Comparison of ENCODE assay signal across 8 mouse cellular contexts in genomic region chr8:119466105-119466504, GRCm38 (mm10). TPM values are rescaled to one million over a fixed set of nuclear protein-coding genes. Genes with fewer than 3 reads are reported as not detected.
DNase-seq lines count a peak whose midpoint lies in the region; ATAC-seq and TF ChIP-seq lines count a peak whose summit lies in the region.

No protein-coding gene starts in this region.

- intact Hi-C loops in heart, postnatal 14 days (cut with DNase I), result no loop called here
- intact Hi-C loops in left cerebral cortex, adult 2 months (cut with DNase I), result no loop called here

- no peak for DNase-seq in heart, postnatal 14 days
- peak; percentile 45 for DNase-seq in MN1 (ENCODE audit: low spot score)
- peak; percentile 27 for DNase-seq in forelimb bud, embryonic 11.5 days (ENCODE audit: low read depth, low spot score)
- peak; percentile 41 to 68 for DNase-seq in left cerebral cortex, adult 2 months (ENCODE audit: extremely low spot score in 1 of 2, low spot score in 2 of 2)
- no peak for DNase-seq in gastrocnemius, postnatal 4 days (ENCODE audit: low spot score in 2 of 2)

- peaks cover 85% of the 10 kb centered on the region for H3K27me3 ChIP-seq in heart, embryonic 12.5 days (replicated peaks)
- no peaks in the 10 kb centered on the region for H3K27me3 ChIP-seq in neural tube, embryonic 14.5 days (ENCODE audit: control insufficient read depth, insufficient read depth, low read length)

- H3K36me3 ChIP-seq in heart, embryonic 12.5 days, result no peaks in the 10 kb centered on the region
- no peaks in the 10 kb centered on the region for H3K36me3 ChIP-seq in neural tube, embryonic 14.5 days (ENCODE audit: control insufficient read depth, insufficient read depth, low read length)

- peak; percentile 56 for ATAC-seq in heart, embryonic 12.5 days (ENCODE audit: insufficient number of reproducible peaks, low FRiP score)
- ATAC-seq in neural tube, embryonic 14.5 days (ENCODE audit: low read depth), result no peak
- no peak for ATAC-seq in erythroid progenitor cell, adult 5-6 weeks (replicated peaks; ENCODE audit: low FRiP score, poor library complexity, severe bottlenecking)

- H3K9ac ChIP-seq in heart, embryonic 12.5 days, result peak overlapping the region; percentile 33; the same call in 1 of the 2 replicates
- H3K9ac ChIP-seq in neural tube, embryonic 14.5 days (replicated peaks; ENCODE audit: low read depth, low read length), result no peak overlapping the region

- peaks cover 35% of the 10 kb centered on the region for H3K4me1 ChIP-seq in heart, embryonic 12.5 days (replicated peaks)
- H3K4me1 ChIP-seq in neural tube, embryonic 14.5 days (ENCODE audit: control insufficient read depth, insufficient read depth, low read length), result peaks cover 17% of the 10 kb centered on the region; the same call in 1 of the 2 replicates

- H3K9me3 ChIP-seq in heart, embryonic 12.5 days (replicated peaks), result peaks cover 5% of the 10 kb centered on the region; the same call in 1 of the 2 replicates
- H3K9me3 ChIP-seq in neural tube, embryonic 14.5 days (ENCODE audit: control insufficient read depth, low read length), result no peaks in the 10 kb centered on the region

- peak overlapping the region; percentile 28 for H3K4me3 ChIP-seq in heart, embryonic 12.5 days
- H3K4me3 ChIP-seq in left cerebral cortex, adult 2 months, result no peak overlapping the region
- H3K4me3 ChIP-seq in neural tube, embryonic 14.5 days (ENCODE audit: low read depth, low read length), result no peak overlapping the region

- peak overlapping the region; percentile 63 for H3K4me2 ChIP-seq in heart, embryonic 12.5 days
- peak overlapping the region; percentile 23; the same call in 1 of the 2 replicates for H3K4me2 ChIP-seq in neural tube, embryonic 14.5 days (ENCODE audit: low read depth, low read length)

- no peak overlapping the region for H3K27ac ChIP-seq in heart, embryonic 12.5 days (ENCODE audit: poor library complexity, severe bottlenecking)
- H3K27ac ChIP-seq in left cerebral cortex, adult 2 months, result no peak overlapping the region
- no peak overlapping the region for H3K27ac ChIP-seq in neural tube, embryonic 14.5 days (ENCODE audit: low read depth, low read length)

- TF ChIP-seq CTCF in left cerebral cortex, adult 2 months (IDR thresholded peaks at IDR 0.05), result no peak

- 2% methylated on average over 18 of the region's 18 CpGs for WGBS in heart, embryonic 12.5 days
- WGBS in neural tube, embryonic 14.5 days, result 1% methylated on average over 18 of the region's 18 CpGs

RNA-seq across cellular contexts. Expression of gene Necab2, which starts 19.6 kb away (rescaled TPM):
- 0.71 and 0.75 TPM in 2 replicates for polyA plus RNA-seq in heart, embryonic 12.5 days (2016; fragmentation: Nextera tagmentation; extraction: Ambion mirVana)
- not detected for total RNA-seq in heart, postnatal 14 days (2021)
- total RNA-seq in left cerebral cortex, adult 2 months (2021), result 10 to 100 TPM; 63.3 to 80.9 TPM
- polyA plus RNA-seq in neural tube, embryonic 14.5 days (2014; fragmentation: Nextera tagmentation; extraction: Ambion mirVana), result 36.5 and 39.6 TPM in 2 replicates
- total RNA-seq in erythroid progenitor cell, adult 5-6 weeks (2015; ENCODE audit: low replicate concordance), result not detected in 2 replicates
- total RNA-seq in erythroid progenitor cell, adult 5-6 weeks (2017; ENCODE audit: low replicate concordance), result not detected in 2 replicates
- total RNA-seq in gastrocnemius, postnatal 4 days (2021), result under 1 TPM; 0.59 to 0.78 TPM

RNA-seq across cellular contexts. Expression of gene Osgin1, which starts 32.2 kb away (rescaled TPM):
- 0.27 and 0.54 TPM in 2 replicates for polyA plus RNA-seq in heart, embryonic 12.5 days (2016; fragmentation: Nextera tagmentation; extraction: Ambion mirVana)
- total RNA-seq in heart, postnatal 14 days (2021), result 1 to 10 TPM; 1.3 to 2.5 TPM
- total RNA-seq in left cerebral cortex, adult 2 months (2021), result under 1 TPM in 1 of 2 experiments, not detected in 1; 0.40 TPM
- polyA plus RNA-seq in neural tube, embryonic 14.5 days (2014; fragmentation: Nextera tagmentation; extraction: Ambion mirVana), result 0.31 and 0.35 TPM in 2 replicates
- total RNA-seq in erythroid progenitor cell, adult 5-6 weeks (2015; ENCODE audit: low replicate concordance), result not detected in 2 replicates
- not detected in 2 replicates for total RNA-seq in erythroid progenitor cell, adult 5-6 weeks (2017; ENCODE audit: low replicate concordance)
- 1 to 10 TPM; 2.2 to 3.8 TPM for total RNA-seq in gastrocnemius, postnatal 4 days (2021)

RNA-seq across cellular contexts. Expression of gene Slc38a8, which starts 35.4 kb away (rescaled TPM):
- polyA plus RNA-seq in heart, embryonic 12.5 days (2016; fragmentation: Nextera tagmentation; extraction: Ambion mirVana), result not detected in 2 replicates
- total RNA-seq in heart, postnatal 14 days (2021), result not detected
- total RNA-seq in left cerebral cortex, adult 2 months (2021), result under 1 TPM; 0.30 to 0.48 TPM
- not detected in 2 replicates for polyA plus RNA-seq in neural tube, embryonic 14.5 days (2014; fragmentation: Nextera tagmentation; extraction: Ambion mirVana)
- total RNA-seq in erythroid progenitor cell, adult 5-6 weeks (2015; ENCODE audit: low replicate concordance), result not detected in 2 replicates
- not detected in 2 replicates for total RNA-seq in erythroid progenitor cell, adult 5-6 weeks (2017; ENCODE audit: low replicate concordance)
- total RNA-seq in gastrocnemius, postnatal 4 days (2021), result not detected

Comparison
In these comparisons a context has a peak if more than half of its experiments do, and no peak if none do; other contexts are left out.
1. DNase-seq: peak in MN1 (single experiment), forelimb bud, embryonic 11.5 days (single experiment) and left cerebral cortex, adult 2 months (2 of 2); none in heart, postnatal 14 days (0 of 2) and gastrocnemius, postnatal 4 days (0 of 2).
2. RNA of gene Necab2, which starts 19.6 kb away (total RNA-seq): 63.3 to 80.9 TPM in left cerebral cortex, adult 2 months; 0.59 to 0.78 TPM in gastrocnemius, postnatal 4 days, not detected in heart, postnatal 14 days and not detected in erythroid progenitor cell, adult 5-6 weeks; every median in the first group is over 10 times any median in the second.